Mouse (Mus musculus) cerebellum, adult (tissue): ENCODE data around the gene Mapre3.

Source experiments
- ATAC-seq: cut with Nextera tagmentation; 2 replicates; pipeline ENCODE4 v1.9.2; 2017; ENCODE audit warnings: mild to moderate bottlenecking, moderate library complexity, mixed read lengths; ENCODE audit not compliant: insufficient number of reproducible peaks, low FRiP score, low TSS enrichment

Mapre3 gene

GRCm38 (mm10) chr5:30914849-30915248 is 100.4 kb downstream of the Mapre3 start:
- no peak for ATAC-seq

GRCm38 (mm10) chr5:30915456-30915855 is 101.0 kb downstream of the Mapre3 start:
- no peak for ATAC-seq
